Mouse (Mus musculus) c-Kit-positive CD71-negative TER-119-negative erythroid progenitor cells, embryonic 14.5 days (primary cell): ENCODE results near the gene Klrb1.
A peak's percentile ranks its signal among the peaks of the same experiment; 100 is the strongest.
"Not testable (repeated sequence)": the region's sequence is repeated elsewhere in the genome, so short reads cannot be mapped to it uniquely, and the experiment has no call there.

ENCODE experiments used
- DNase-seq: peaks from one replicate; pipeline ENCODE4 v3.0.0-alpha.2; 2013; ENCODE audit warnings: low read depth

The Klrb1 gene

GRCm38 (mm10) chr6:128722959-128723358, at the start of gene Klrb1:
Klrb1 (minus strand) TSS chr6:128723059.
- no peak for DNase-seq

- no peak for DNase-seq
Measured at GRCm38 (mm10) chr6:128769481-128770253, 46.8 kb upstream of the Klrb1 start.

- no peak for DNase-seq
Measured at GRCm38 (mm10) chr6:128768047-128768446, 45.2 kb upstream of the Klrb1 start.

GRCm38 (mm10) chr6:128766486-128767254, 43.8 kb upstream of the Klrb1 start:
- peak; percentile 50 for DNase-seq

GRCm38 (mm10) chr6:128765211-128765610, 42.4 kb upstream of the Klrb1 start:
- DNase-seq, result no peak

GRCm38 (mm10) chr6:128764598-128764997, 41.7 kb upstream of the Klrb1 start:
- DNase-seq, result no peak

- peak; percentile 85 for DNase-seq
Measured at GRCm38 (mm10) chr6:128763736-128764523, 41.1 kb upstream of the Klrb1 start.

GRCm38 (mm10) chr6:128762892-128763670, 40.2 kb upstream of the Klrb1 start:
- DNase-seq, result not testable (repeated sequence)

GRCm38 (mm10) chr6:128761144-128761540, 38.3 kb upstream of the Klrb1 start:
- no peak for DNase-seq

GRCm38 (mm10) chr6:128760416-128761143, 37.7 kb upstream of the Klrb1 start:
- DNase-seq, result peak; percentile 58

- DNase-seq, result peak; percentile 78
Measured at GRCm38 (mm10) chr6:128760016-128760415, 37.2 kb upstream of the Klrb1 start.

- no peak for DNase-seq
Measured at GRCm38 (mm10) chr6:128759221-128759950, 36.5 kb upstream of the Klrb1 start.

- DNase-seq, result not testable (repeated sequence)
Measured at GRCm38 (mm10) chr6:128755402-128755763, 32.5 kb upstream of the Klrb1 start.

- DNase-seq, result not testable (repeated sequence)
Measured at GRCm38 (mm10) chr6:128754748-128755401, 32.0 kb upstream of the Klrb1 start.

- DNase-seq, result not testable (repeated sequence)
Measured at GRCm38 (mm10) chr6:128754265-128754664, 31.4 kb upstream of the Klrb1 start.

GRCm38 (mm10) chr6:128753610-128754224, 30.9 kb upstream of the Klrb1 start:
- DNase-seq, result peak; percentile 34

GRCm38 (mm10) chr6:128747006-128747405, 24.1 kb upstream of the Klrb1 start:
- DNase-seq, result not testable (repeated sequence)

GRCm38 (mm10) chr6:128737445-128737844, 14.6 kb upstream of the Klrb1 start:
- DNase-seq, result no peak

- DNase-seq, result no peak
Measured at GRCm38 (mm10) chr6:128736100-128736499, 13.2 kb upstream of the Klrb1 start.
